Mouse (Mus musculus): ENCODE measurements around the gene Lst1. TPM values are rescaled to one million over a fixed set of nuclear protein-coding genes. Genes with fewer than 3 reads are reported as not detected.

Lst1 gene
- polyA plus RNA-seq, 1 experiment = 20.4 TPM

DNA sequence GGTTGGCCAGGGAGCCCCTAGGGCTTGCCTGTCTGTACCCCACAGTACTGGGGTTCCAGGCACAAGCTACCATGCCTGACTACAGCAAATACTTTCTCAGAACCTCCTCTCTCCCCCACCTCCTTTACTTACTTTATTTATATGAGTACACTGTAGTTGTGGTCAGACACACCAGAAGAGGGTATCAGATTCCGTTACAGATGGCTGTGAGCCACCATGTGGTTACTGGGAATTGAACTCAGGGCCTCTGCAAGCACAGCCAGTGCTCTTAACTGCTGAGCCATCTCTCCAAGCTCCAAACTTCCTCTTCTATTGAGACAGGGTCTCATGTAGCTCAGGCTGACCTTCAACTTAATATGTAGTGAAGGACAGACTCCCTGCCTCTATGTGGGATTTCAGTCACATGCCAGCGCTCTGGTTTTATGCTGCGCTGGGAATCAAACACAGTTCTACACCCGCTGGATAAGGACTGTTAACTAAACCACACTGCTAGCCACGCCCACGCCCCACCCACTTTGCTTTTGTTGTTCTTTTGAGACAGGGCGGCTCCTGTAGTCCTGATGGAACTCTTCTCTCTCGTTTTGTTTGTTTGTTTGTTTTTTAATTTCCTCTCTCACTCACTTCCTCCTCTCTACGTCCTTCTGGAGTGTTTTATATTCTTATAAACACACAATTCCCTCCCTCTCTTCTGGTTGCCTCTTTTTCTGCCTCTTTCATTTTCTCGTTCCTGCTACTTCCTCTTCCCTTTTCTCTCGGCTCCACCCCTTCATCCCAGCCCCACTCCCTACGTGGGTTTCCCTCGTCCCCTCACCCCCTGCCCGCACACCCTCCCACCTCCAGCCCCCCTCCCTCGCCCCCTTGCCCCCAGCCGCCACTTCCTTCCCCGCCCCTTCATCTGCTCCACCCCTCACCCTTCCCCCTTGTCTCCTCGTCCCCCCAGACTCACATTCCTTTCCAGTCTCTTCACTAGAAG is 2.3 kb downstream of the Lst1 start:
- no peak for DNase-seq (ENCODE audit: low spot score)

DNA sequence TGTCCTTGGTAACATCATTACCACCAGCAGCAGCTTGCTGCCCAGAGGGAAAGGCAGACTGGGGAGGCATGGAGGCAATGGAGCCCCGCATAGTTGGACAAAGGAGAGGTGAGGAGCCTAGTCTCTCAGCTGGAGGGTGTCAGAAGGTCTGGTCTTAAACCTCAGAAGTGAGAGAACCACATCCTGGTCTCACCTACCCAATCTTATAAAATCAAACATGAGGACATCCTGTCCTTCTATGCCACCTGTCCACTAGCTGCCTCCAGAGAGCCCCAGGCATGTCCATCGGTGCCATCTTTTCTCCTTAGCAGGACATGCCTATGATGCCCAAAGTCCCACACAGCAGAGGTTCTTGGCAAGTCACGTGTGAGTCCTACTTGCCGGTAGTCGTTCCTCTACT is 8.1 kb downstream of the Lst1 start:
- no peak for DNase-seq (ENCODE audit: low spot score)

DNA sequence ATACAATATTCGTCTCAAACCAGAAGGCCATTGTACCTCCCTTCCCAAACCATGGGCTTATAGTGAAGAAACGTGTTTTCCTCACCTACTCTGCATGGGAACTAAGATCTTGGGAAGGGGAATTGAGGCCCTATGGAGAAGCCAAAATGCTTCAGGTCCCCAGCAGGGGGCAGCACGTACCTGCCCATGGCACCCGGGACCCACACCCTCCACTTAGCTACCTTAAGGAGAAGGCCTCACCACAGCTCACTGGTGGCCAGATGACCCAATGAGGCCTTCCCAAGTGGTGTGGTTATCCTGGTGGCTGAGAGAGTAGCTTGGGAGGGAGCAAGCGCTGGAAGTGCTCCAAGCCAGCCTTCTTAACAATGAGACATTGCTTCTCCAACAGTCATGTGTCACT is 9.7 kb downstream of the Lst1 start:
- DNase-seq (ENCODE audit: low spot score) = peak; percentile 66

DNA sequence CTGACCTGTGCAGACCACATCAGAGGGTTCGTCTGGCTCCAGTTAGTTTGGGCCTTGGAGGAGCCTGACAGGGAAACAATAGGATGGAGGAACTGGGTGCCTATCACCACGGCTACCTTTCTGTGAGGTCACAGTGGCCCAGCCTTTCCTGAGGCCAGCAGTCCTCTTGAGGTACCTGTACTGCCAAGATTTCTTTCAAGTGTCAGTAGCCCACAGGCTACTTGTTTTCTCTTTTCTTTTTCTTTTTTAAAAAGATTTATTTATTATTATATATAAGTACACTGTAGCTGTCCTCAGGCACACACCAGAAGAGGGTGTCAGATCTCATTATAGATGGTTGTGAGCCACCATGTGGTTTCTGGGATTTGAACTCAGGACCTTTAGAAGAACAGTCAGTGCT is 12.3 kb downstream of the Lst1 start, which contains the start of gene Aif1:
Gene Aif1 (minus strand): TSS at position 101 of the 400 bp plus-strand sequence.
- no peak for DNase-seq (ENCODE audit: low spot score)

DNA sequence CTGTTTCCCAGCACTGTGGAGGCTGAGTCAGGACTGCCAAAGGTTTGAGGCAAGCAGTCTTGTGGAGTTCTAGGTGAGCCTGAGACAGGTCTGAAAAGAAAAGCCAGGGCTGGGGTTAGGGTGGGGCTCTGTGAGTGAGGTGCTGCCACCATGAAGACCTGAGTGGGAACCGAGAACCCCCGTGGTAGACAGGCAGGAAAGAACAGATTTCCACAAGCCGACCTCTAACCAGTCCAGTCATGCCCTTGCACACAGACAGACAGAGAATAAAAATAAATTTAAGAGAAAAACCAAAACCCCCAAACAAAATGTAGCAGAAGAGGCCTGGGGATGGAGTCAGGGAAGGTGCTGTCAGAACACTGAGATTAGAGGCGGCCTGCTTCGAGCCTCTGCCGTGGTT is 12.9 kb downstream of the Lst1 start:
- no peak for DNase-seq (ENCODE audit: low spot score)

DNA sequence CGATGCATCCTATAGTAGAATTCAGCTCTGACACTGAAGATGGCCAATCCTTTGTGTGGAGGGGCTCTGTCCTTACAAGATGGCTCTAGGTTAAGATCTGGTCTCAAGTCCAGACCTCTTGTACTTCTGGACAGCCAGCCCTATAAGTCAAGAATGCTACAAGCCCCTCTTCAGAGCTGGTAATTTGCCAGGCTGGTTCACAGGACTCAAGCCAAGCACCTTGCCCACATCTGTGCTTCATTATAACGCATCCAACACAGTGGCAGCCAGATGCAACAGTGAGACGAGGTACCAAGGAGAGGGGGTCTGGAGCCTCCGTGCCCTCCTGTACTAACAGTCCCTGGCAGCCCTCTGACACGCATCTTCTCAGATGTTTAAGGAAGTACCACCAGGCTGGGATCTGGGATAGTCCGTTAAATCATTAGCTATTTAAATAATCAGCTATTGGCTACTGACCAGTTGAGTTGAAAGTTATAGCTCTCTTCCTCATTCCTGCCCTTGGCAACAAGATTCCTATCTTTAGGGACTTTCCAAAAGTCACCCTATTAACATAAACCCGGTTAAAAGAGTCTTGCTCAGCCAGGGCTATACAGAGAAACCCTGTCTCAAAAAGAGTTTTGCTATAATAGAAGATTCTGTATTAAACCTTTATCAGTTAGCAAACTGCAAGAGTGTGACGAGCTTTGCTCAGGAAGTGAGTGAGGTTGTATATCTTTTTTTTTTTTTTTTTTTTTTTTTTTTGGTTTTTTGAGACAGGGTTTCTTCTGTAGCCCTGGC is 13.8 kb downstream of the Lst1 start:
- DNase-seq (ENCODE audit: low spot score) = no peak

DNA sequence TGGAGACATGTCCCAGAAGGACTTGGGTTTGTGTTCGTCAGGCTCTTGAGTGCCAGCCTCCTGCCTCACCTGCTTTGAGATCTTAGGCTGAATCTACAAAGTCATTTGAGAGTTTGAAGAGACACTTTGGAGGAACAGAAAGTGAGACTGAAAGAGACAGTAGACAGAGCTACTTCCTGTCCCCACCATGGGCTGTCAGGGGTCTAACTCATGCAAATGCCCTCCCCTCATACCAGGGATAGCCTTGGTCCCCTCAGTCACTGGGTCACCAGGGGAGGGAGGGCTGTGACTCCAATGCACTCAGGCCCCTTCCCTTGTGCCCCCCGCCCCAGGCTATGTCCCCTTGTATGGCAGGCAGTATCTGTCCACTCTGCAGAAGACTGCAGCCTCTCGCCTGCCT is 14.9 kb downstream of the Lst1 start:
- no peak for DNase-seq (ENCODE audit: low spot score)

DNA sequence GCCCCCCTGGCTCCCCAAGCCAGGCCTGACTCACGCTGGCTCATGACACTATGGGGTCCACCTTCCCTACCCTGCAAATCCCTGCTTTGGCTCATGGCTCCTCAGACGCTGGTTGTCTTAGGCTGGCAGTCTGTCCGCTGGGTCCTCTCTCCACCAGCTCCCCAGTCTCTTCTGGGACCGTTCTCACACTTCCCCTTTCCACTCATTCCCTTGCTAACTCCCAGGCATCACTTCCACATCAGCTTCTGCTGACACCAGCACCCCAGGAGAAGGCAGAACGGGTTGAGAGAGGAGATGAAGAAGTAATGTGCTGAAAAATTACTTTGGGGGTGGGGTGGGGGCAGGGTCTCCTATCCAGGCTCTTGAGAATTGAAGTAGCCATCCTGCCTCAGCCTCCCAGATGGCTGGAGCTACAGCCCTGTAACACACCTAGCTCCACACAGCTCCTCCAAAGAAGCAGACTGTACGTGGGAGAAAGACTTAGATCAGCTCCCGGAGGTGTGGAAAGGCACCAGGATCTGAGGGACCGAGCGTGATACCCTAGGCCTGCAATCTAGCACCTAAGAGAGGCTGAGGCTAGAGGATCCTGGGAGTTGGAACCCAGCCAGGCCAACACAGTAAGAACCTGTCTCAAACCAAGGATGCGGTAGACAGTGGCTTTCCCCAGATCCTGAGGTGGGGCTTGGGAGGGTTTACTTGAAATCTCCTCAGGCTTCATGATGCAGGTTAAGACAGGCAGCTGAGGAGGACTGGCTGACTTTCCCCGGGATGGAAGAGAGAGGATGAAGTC is 15.6 kb downstream of the Lst1 start:
- DNase-seq (ENCODE audit: low spot score) = no peak

DNA sequence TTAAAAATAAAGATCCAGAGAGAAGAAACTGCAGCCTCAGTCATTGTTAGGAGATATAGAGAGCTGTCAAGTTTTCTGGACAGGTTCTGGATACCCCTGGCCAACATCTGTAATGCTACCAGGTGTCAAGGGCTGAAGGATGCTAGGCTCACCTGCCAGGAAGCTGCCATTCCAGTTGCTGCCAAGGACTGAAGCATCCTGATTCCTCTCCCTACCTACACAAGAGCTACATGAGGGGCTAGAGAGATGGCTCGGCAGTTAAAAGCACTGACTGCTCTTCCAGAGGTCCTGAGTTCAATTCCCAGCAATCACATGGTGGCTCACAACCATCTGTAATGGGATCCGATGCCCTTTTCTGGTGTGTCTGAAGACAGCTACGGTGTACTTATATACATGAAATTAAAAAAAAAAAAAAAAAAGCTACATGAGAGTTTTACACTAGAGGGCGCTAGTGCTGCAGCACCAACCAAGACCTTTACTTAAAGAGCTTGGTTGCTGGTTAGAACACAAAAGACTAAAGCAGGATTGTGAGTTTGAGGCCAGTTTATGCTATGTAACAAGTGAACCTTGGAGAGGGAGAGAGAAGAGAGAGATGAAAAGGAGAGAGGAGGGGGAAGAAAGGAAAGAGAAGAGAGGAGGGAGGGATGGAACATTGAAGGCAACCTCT is 19.6 kb downstream of the Lst1 start:
- no peak for DNase-seq (ENCODE audit: low spot score)

DNA sequence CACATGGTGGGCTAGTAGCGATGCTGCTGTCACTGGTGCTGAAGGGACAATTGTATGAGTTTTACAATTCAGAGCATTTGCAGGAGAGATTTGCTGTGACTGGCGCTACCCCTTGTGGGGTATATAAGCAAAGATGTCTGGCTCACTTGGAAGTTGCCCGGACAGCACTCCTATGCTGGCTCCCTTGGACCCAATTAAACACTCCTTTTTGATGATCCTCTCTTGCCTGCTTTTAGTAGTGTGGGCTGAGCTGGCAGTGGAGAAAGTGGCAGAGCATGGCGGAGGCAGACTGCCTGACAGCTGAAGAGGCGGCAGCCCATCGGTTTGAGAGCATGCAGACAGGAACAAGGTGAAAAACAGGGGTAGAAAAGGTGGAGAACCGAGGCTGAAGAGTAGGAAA is 20.4 kb downstream of the Lst1 start:
- DNase-seq (ENCODE audit: low spot score) = no peak

DNA sequence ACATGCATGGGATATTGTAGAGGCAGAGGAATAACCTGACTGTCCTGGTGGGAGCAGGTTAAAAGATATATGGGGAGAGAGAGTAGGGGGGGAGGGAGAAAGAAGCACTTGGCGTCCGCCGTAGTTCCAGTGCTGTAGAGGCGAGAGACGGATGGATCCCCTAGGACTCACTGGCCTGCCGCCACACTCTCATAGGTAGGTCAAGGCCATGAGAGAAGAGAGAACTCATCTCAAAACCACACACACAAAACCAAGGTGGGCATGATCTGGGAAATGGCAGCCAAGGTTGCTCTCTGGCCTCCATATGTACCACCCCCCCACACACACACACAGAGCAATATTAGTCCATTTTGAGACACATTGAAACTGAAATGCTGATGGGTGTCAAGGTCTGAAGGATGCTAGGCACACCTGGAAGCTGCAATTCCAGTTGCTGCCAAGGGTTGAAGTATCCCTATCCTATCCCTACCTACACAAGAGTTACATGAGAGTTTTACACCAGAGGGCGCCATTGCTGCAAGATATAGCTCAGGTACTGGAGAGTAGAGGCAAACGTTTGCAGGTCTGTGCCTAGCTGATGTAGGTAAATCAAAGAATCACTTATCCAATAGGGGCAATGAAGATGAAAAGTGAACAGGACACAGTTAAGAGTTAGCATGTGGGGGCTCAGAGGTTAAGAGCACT is 21.7 kb downstream of the Lst1 start:
- no peak for DNase-seq (ENCODE audit: low spot score)

DNA sequence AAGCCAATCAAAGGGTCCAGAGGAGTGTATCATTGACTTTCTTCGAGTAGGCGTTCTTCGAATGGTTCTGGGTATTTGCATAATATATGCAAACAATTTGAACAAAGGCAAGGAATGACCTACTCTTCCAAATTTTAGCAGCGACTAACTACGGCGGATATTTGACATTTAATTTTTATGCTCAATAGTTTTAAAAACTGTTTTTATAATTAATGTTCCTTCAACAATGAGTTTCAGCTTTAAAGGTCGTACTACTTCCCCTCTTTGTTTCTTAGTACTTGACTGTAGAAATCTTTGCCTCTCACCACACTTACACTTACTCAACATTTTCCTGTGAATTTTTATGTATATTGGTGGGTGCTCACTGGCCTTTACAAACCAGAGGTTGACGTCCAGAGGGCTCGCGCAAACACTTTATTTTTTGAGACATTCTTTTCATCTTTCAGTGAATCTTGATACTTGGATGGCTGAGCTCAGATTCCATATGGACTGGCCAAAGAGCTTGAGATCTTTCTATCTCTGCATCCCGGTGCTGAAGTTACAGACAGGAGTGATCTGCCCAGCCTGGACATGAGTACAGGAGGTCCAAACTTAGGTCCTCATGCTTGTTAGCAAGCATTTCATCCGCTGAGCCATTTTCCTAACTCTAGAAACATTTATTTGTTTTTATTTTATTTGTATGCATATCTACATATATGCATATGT is 22.6 kb downstream of the Lst1 start:
- DNase-seq (ENCODE audit: low spot score) = no peak

DNA sequence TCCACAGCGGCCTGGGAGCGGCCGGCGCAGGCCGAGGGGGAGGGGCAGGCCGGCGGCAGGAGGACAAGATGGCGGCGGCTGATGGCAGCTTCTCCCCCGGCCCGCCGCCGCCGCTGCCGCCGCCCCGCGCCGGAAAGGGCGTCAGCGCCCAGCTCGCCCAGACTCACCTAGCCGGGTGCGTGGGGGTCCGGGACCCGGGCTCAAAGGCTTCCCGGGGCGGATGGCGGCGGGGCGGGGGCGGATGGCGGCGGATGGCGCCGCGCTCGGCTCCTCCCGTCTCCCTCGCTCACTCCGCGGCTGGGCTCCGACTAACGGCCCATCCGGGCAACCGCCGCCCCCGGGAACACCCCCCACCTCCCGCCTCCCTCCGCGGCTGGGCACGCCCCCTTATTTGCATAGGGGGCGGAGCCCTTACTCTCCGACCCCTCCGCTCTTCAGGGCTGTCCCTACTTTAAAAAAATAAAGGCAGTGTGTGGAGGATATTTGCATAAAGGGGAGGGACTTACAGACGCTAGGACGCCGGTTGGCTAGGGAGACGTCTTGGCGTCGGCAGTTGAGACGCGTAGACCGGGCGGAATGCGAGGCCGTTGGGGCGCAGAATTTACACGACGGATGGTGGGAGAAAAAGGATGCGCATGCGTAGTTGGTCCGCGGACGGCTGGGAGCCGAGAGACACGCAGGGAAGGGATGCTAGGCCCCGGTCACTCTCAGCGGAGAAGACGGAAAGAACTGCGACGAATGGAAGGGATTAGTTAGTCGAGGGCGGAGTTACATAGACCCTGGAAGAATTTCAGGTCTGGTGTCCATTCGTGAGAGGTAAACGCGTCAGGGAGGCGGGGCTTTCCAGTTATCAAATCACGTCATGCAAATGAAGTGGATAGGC is 23.4 kb downstream of the Lst1 start, which contains the start of gene Prrc2a:
Gene Prrc2a (minus strand): TSS at position 330 of the 883 bp plus-strand sequence.
- peak; percentile 93 for DNase-seq (ENCODE audit: low spot score)

DNA sequence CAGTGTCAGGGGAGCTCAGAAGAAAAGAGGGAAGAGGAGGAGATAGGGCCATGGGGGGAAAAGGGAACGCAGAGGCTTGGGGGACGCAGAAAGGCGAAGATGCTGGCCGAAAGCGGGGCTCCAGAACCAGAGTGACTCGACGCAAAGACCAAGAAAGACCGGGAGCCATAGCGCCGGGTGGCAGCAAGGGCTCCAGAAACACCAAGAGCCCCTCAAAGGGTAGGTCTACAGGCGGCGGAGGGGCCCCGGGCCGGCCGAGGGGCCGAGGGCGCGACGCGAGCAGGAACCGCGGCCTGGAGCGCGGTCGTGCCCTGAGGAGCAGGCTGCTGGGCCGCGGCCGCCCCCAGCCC is 24.0 kb downstream of the Lst1 start:
- no peak for DNase-seq (ENCODE audit: low spot score)

DNA sequence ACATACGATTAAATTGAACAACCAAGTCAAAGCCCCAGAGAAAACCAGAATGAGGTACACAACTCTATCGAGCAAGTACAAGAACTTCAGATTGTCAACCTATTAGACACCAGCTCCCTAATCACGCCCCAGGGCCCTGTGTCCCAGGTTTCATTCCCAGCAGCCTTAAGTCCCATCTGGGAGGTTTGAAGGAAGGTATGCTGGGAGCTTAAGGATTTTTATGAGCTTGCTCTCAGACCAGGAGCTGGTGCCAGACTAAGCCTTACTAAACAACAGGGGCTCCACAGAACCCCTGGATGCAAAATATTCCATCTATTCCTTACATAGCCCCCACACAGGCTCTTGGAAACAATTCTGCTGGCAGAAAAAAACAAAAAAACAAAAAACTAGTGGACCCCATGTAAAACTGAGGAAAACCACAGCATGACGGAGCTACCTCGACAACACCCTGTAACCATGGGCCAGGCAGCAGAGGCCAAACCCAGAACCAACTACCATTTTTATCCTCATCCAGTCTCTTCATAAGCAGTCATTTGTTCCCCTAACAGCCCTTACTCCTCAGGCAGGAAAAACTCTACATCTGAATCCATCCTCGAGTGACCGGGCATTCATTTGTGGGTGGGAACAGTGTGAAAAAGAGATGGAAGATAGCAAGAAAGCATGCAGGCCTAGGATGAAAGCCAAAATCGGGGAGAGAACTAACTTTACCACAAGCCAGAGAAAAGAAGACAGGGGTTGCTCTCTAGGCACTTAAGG is 24.7 kb downstream of the Lst1 start:
- no peak for DNase-seq (ENCODE audit: low spot score)

DNA sequence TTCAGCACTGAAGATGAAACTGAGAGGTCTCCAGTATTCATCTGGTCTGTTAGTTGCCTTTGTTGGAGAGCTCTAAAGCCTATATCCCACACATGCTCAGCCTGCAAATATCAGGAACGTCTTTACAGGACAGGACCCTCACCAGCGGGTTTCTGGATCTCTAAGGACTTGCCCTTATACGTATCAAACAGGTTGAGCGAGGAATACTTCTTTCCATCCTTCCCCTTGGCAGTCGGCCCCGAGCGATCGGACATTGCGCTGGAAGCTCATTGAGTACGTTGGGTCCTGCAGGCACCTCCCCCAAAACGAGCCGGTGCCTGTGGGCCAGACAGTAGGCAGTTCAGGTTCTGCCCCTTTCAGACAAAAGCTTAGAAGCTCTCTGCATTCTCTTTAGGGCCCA is 25.5 kb downstream of the Lst1 start:
- no peak for DNase-seq (ENCODE audit: low spot score)

DNA sequence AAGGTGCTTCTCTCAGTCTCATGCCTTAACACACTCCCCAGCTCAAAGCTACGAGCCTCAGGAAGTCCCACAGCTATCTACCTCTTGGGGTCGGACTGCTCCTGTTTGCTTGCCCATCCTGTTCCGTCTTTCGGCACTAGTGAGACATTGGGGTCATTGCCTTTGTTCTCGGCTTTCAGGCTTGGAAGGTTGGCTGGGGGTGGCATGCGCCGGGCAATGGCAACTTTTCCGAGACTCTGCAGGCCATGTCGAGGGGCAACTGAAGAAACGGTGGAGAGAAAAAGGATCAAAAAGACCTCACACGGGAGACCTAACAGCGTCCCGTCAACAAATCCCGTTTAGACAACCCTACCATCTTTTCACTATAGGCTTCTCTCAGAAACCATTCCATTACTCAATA is 26.1 kb downstream of the Lst1 start:
- DNase-seq (ENCODE audit: low spot score) = no peak

DNA sequence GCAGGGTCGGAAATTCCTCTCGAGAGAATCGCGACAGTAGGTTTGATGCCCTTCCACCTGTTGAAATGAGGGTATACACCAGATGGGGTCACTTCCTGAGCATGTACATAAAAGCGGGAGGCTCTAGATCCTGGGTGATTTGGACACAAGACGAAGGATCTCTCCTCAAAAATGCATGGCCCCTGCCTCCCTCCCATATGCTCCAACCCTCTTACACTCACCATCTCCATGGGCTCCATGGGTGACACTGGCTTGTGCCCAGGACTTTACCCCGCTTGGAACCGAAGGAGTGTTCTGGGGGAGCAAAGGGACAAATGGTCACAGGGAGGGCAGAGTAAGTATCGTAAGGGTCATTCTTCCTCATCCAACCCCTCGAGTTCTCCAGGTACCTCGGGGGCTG is 26.8 kb downstream of the Lst1 start:
- DNase-seq (ENCODE audit: low spot score) = no peak

DNA sequence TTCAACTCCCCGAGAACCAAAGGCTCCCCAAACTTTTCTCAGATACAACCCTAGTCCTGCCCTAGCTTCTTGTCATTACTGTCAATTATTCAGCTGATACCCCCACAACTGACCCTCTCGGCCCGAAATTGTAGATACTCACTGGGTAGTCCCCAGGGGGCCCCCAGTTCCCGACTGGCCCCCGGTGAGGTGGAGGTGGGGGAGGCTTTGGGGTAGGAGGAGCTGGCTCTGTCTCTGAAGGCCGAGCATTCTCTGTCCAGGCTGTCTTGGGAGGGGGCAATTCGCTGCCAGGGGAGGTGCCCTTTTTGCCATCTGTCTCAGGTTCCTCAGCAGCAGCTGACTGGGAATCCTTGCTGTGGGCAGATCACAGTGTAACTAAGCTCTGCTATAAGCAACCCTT is 28.6 kb downstream of the Lst1 start:
- DNase-seq (ENCODE audit: low spot score) = no peak

Measured in urinary bladder, adult 2 months (tissue).